Mouse (Mus musculus): ENCODE results near the gene Ddx5.
A peak's percentile ranks its signal among the peaks of the same experiment; 100 is the strongest.

- TF ChIP-seq CTCF (IDR thresholded peaks at IDR 0.05; ENCODE audit: extremely low read depth, insufficient read length, insufficient replicate concordance, low read depth, low read length): no peak
- peak; percentile 99 for TF ChIP-seq POLR2A (IDR thresholded peaks at IDR 0.05; ENCODE audit: low read depth, low read length)
Measured at GRCm38 (mm10) chr11:106788026-106788774, 785 bp downstream of the Ddx5 start.

All from small intestine, adult 2 months (tissue).